Mouse (Mus musculus): ENCODE data around the gene Ngly1. TPM values are rescaled to one million over a fixed set of nuclear protein-coding genes. Genes with fewer than 3 reads are reported as not detected.
"Not testable (repeated sequence)": the region's sequence is repeated elsewhere in the genome, so short reads cannot be mapped to it uniquely, and the experiment has no call there.

The Ngly1 gene
- total RNA-seq, 2 experiments from 2014 or later: 30.1 to 31.4 TPM

DNA sequence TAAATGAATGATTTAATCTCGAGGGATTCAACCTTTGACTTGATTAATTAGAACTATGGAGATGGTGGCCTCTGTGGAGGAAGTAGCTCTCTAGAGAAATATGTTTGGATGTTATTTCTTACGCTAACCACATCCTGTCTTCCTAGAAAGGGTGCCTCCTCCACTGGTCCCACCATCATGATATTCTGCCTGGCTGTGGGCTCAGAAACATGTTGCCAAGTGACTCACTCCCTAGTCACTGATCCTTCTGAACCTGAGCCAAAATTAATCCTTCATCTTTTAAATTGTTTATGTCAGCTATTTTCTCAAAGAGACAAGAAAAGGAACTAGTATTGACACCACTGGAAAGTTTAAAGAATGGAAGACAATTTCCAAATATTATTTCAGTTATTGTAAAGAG is 7.1 kb downstream of the Ngly1 start:
- DNase-seq (ENCODE audit: low spot score in 2 of 2): no peak

DNA sequence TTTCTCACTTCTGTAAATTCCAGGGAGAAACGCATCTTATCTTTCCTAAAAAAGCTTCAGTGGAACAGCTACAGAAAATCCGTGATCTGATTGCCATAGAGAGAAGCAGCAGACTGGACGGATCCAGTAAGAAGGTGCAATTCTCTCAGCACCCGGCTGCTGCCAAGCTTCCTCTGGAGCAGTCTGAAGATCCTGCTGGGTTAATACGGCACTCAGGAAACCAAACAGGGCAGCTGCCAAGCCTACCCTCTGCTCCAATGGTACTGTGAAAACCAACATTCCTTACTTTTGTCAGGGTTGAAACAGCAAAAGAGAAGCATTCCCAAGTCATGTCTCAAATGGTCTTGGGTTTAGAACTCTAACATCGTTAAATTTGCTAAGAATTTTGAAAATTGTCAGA is 11.5 kb downstream of the Ngly1 start:
- no peak for DNase-seq (ENCODE audit: low spot score in 2 of 2)

DNA sequence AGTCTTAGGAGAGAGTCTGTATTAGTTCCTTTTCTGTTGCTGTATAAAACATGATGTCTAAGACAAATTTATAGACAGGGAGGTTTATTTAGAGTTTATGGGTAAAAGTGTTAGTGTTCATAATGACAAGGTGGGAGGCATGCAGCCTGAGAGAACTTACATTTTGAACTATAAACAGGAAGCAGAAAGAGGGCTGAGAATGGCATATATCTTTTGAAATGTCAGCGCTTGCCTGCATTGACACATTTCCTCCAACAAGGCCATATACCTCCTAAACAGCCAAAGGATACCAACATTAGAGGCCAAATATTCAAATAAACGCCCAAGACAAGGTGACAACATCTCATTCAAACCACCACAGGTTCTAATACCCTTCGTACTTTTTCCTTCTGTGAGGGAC is 12.8 kb downstream of the Ngly1 start:
- DNase-seq (ENCODE audit: low spot score in 2 of 2): no peak

DNA sequence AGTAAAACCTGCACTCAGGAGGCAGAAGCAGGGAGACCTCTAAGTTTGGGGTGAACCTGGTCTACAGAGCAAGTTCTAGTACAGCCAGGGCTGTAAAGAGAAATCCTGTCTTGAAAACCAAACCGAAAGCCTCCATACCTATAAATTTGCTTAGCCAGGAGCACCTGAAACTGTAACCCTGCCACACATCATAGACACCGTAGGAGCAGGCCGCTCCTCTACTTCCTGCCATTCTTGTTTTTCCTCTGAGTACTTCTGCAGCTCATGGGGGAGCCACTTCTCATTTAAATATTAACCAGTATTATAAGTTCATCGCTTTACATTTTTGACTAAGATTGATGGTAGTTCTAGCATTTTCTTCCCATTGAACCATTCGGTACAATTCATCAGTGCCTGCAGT is 17.9 kb downstream of the Ngly1 start:
- DNase-seq (ENCODE audit: low spot score in 2 of 2): no peak

DNA sequence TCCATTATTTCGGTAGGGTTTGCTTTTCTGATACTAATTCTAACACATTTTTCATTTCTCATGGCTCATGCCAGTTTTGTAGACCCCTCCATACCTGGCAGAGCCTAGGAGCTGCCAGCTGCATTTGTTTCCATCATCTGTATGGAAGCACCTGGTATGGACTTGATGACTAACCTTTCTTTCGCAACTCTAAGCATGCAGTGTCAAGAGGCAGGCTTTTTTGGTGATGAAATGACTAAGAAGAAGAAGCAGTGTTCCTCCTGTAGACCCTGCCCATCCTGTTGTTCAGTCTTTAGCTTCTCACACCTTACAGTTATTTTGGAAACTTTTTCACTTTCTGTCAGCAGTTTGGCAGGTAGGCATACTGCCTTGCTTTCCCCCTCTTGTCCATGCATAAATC is 20.7 kb downstream of the Ngly1 start:
- DNase-seq (ENCODE audit: low spot score in 2 of 2): no peak

DNA sequence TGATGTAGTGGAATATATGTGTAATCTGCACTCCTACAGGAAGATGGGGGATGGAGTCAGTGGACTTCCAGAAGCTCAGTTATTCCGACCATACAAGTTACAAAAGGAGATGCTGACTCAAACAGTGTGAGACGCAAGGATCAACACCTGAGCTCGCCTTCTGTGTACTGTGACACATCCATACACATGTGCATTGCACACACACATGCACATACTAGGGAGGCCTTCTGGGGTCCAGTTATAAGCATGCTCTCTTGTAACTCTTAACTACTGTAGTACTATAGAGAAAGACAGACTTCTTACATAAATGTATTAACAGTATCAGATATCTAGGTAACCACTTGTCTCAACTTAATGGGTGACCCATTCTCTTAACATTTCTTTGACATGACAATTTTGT is 24.6 kb downstream of the Ngly1 start:
- DNase-seq (ENCODE audit: low spot score in 2 of 2): no peak

DNA sequence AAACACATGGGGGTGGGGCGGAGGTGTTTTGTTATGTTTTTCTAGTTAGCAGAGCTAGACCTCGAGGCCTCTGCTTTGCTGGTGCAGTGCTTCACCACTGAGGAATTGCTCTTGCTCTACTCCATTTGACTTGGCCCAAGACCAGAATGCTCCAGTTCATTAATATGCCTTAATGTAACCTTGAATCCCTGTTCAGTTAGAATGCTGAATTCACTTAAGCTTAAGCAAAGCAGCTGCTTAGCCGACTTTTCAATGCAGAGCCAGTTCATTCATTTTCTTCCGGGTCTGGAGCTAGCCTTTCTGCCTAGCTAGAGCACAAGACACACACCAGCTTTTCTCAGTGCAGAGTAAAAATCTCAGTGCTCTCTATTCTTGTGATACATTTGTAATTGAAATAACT is 30.1 kb downstream of the Ngly1 start:
- DNase-seq (ENCODE audit: low spot score in 2 of 2): no peak

DNA sequence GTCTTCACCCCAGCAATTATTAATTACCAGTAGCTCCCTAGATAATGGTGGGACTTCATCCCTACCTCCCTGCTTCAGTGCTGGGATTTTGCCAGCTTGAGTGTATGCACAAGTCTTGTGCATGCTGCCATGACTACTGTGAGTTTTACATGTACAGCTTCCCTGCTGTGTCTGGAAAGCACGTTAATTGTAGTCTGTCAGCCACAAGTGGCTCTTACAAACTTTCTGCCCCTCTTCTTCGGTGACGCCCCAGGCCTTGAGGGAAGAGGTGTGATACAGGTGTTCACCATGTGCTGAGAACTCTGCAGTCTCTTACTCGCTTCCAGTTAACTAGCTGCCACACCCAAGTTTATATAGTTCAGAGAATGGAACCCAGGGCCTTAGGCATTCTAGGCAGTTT is 34.9 kb downstream of the Ngly1 start:
- no peak for DNase-seq (ENCODE audit: low spot score in 2 of 2)

DNA sequence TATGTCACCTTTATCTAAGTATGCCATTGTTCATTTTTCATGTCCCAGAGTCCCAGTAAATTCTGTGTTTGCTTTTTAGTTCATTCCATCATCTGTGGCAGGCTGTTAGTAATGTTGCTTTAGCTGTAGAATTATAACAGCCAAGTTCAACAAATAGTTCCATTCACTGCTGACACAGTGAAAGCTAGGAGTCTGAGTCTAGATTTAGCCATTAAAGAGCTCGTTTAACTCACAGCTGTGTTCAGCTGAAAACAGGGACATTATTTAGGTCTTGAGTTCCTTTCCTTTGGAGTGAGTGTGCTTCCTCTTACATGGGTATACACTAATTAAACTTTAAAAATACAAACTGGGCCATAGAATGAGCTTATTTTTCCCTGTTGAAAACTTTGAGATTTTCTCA is 43.3 kb downstream of the Ngly1 start:
- no peak for DNase-seq (ENCODE audit: low spot score in 2 of 2)

DNA sequence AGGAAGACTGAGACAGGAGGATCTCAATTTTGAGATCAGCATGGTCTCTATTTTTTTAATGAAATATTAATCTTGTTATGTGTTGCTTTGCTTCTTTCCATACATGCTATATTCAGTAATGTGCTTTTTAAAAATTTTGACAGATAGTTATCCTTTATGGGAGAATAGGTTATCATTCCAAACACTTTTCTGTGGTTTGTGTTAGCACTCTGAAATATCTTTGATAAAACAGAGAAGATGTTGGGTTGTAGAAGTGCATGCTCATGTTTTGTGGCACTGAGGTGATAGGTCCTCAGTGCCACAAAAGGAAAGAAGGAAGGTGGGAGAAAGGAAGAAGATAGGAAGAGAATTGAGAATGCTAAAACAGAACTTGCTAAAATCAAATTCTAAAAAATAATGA is 43.9 kb downstream of the Ngly1 start:
- no peak for DNase-seq (ENCODE audit: low spot score in 2 of 2)

DNA sequence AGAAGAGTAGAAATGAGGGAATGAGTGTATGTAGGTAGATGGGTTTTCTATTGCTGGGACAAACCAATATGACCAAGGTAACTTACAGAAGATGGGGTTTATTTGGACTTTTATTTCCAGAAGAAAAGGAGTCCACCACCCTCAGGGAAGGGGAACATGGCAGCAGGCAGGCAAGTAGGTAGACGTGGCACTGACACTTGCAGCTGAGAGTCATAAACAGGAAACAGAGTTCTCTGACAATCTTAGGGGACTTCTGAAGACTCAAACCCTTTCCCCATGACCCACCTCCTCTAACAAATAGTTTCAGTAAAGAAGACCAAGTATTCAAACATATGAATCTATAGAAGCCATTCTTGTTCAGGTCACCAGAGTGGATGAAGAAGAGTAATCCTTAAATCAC is 44.8 kb downstream of the Ngly1 start:
- no peak for DNase-seq (ENCODE audit: low spot score in 2 of 2)

DNA sequence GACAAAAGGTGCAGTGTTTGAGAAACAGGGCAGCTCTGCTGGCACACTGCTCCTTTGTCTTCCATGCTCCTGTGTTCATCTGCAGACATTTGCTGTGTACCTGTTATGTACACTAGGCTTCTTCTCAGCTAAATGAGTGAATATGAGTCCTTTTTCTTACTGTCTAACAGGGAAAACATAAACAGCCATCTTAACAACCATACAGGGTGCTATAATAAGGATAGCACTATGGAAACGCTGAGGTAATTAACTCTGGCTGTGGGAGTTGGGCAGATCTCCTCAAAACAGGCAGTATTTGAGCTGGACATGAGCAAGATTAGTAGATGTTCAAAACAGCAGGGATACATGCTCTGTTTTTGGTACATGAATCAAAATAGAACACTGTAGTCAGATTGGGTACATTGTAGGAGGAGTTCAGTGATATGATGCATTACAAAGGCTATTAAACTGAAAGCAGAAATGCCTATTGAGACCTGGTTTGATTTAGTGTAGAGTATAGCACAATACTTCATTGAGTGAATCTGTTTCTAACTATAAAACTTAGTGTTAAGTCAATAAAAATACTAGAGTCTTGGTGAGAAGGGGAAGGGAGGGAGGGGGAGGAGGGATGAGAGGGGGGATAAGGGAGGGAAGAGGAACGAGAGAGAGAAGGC is 47.9 kb downstream of the Ngly1 start:
- DNase-seq (ENCODE audit: low spot score in 2 of 2): peak in 1 of 2 experiments; percentile 13

DNA sequence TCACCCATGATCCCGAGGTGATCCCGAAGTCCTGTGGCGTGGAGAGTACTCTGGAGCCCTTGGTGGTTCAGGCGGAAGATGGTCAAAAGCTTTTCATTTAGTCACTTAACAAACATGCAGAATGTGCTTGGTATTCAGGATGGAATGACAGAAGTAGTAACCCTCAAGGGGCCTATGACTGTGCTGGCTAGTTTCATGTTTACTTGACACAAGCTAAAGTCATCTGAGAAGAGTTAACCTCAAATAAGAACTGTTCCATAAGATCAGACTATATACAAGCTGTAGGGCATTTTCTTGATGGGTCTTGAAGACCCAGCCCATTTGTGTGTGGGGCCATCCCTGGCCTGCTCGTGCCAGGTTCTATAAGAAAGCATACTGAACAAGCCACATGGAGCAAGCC is 52.7 kb downstream of the Ngly1 start:
- no peak for DNase-seq (ENCODE audit: low spot score in 2 of 2)

DNA sequence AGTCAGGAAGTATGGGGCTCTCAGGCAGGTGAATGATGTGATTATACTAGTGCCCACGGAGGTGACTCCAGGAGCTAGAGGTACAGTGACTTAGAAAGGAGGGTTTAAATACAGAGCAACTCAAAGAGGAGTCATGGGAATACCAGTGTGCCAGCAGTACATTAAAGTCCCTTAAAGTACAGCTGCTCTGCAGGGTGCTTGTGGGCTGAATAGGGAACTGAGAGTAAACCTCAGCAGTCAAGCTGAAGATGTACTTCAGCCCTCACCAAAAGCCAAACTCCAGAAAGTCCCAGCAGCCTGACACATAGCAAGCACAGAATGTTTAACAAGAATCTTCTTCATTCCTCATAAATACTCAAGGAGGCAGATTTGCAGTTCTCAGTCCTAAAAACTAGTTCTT is 53.6 kb downstream of the Ngly1 start:
- no peak for DNase-seq (ENCODE audit: low spot score in 2 of 2)

DNA sequence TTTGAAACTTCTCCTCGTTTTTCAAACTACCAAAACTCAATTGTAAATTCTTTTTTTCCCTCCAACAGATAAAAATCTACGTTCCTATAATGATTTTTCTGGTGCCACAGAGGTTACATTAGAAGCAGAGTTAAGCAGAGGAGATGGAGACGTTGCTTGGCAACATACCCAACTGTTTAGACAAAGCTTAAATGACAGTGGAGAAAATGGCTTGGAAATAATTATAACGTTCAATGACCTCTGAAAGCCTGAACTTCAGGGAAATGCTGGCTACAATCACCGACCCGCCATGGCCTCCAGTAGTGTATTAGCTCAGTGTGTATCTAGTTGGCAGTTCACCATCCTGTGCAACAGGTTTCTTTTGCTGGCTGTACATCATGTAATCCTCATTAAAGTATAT is 61.7 kb downstream of the Ngly1 start:
- DNase-seq (ENCODE audit: low spot score in 2 of 2): no peak

DNA sequence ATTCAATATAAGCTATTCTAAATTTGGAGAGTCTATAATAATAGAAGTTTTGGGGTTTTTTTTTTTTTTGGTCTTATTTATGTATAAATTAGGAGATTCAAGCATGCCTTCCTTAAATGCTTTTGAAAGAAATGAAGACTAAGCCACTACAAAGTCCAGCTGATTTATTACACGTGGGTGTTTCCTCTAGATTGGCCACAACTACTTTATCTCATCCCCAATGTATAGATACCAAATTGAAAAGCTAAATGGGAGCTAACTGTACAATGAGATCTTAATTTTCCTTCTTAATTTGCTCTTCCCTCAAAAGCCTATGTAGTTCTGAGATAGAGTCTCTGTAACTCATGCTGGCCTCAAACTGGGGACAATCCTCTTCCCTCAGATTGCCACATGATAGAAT is 63.5 kb downstream of the Ngly1 start:
- DNase-seq (ENCODE audit: low spot score in 2 of 2): no peak

DNA sequence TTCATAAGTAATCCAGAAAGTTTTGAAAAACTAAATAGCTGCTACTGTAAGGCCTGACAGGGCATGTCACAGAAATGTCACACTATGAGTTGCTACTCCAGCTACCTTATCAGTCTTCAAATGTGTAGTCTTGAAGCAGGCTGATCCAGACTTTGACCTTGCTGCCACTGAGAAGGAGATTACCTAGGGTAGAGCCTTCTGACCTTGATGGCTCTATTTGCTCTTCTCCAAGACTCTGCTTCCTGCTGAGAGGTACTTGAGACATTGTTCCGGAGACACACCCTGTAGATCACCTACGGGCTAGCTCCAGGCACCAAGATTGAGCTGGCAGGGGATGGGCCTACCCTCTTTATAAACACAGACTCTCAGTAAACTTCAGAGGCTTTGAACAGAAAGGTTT is 64.0 kb downstream of the Ngly1 start:
- not testable (repeated sequence) for DNase-seq (ENCODE audit: low spot score in 2 of 2)

DNA sequence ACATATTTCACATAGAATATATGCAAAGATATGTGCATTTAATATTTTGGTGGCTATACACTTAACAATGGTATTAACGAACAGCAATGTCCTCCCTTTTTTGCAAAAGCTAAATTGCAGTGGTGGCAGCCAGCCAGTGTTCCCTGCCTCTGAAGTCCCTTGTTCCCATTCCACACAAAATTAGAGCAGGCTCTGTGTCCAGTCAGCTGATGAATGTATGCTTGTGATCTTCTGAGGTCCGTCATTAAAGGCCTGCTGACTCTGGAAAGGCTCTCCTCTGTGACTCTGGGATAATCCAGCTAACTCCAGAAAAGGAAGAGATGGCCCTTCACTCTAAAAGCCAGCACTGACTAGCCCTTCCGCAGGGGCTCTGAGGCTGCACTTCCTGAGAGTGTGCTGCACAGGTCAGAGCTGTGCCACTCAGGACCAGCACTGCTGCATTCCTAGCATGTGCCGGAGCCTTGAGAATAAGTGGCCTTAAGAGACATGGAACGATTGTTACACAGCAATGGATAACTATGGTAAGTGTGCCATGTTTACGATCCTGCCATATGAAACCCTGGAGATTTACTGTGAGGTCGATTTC is 64.9 kb downstream of the Ngly1 start:
- no peak for DNase-seq (ENCODE audit: low spot score in 2 of 2)

DNA sequence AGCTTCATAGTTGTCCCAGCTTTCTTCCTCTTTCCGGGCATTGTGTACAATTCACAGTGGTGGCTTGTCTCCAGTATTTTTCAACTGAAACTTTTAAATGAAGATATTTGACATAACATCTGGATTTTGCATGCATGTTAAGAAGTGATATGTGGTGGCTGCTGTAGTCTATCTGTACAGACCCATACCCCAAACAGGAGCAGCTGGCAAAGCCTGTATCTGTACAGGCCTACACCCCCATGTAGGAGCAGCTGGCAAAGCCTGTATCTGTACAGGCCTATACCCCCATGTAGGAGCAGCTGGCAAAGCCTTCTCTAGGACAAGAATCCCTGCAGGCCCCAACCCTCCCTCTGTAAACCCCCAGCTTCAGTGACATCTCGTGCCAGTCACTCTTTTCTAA is 65.8 kb downstream of the Ngly1 start:
- DNase-seq (ENCODE audit: low spot score in 2 of 2): no peak

DNA sequence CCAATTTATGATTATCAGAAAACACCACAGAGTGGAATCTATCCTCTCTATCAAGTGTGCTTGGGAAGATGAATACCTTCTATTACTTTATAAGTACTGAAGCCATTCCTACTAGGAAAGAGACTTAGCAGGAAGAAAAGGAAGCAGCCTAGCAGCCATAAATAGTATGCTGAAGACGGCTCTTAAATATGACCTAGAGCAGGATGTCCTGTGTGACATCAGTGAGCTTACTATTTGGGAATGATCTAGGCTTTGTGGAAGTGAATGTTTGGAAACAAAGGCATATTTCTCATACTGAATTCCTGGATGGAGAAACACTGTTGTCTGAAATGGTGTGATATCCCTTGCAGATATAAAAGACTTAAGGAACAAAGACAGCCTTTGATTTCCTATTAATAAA is 67.6 kb downstream of the Ngly1 start:
- no peak for DNase-seq (ENCODE audit: low spot score in 2 of 2)

DNA sequence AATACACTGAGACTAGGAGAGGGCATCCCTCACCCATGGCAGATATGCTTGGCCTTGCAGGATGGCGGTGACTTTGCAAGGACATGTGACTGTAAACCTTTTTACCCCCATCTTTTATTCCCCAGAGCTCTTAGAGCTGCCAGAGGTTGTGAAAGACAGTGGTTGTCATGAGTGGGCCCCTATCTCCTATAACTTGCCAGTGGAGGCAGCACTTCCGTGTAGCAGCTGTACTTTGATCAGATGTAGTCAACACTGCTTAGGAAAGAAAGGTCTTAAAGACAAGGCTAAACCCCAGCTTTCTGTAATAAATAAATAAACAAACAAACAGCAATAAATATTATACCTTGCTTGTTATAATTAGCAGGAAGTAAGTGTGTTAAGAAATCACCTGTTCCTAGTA is 70.7 kb downstream of the Ngly1 start:
- DNase-seq (ENCODE audit: low spot score in 2 of 2): no peak

DNA sequence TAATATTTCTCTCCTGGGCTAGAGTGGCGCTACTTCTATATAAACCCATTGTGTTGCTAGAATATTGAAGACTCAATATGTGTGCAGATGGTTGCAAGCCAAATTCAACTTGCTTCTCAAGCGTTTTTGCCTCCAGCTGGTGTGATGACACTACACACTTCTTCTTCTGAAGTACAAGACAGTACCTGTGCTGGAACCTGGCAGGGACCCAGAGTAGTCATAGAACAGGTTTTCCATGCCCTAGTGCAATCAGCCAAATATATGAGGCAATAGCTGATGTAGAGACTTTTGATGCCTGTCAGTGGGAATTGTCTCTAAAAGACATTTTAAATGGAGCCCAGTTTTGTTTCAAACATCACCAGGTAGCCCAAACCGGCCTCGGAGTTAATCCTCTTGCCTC is 75.3 kb downstream of the Ngly1 start:
- no peak for DNase-seq (ENCODE audit: low spot score in 2 of 2)

DNA sequence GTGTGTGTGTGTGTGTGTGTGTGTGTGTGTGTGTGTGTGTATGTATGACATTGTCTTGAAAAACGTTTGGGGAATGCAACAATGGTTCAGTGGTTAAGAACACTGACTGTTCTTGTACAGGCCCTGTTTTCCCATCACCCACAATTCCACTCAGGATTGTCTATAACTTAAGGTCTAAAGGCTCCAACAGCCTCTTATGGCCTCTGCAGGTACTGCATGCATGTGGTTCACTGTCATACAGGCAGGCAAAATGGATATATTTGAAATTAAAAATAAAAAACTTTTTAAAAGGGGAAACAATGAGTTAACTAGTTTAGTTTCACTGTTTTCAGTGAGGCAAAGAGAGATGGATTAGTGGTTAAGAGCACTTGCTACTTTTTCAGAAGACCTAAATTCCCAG is 76.1 kb downstream of the Ngly1 start:
- no peak for DNase-seq (ENCODE audit: low spot score in 2 of 2)

DNA sequence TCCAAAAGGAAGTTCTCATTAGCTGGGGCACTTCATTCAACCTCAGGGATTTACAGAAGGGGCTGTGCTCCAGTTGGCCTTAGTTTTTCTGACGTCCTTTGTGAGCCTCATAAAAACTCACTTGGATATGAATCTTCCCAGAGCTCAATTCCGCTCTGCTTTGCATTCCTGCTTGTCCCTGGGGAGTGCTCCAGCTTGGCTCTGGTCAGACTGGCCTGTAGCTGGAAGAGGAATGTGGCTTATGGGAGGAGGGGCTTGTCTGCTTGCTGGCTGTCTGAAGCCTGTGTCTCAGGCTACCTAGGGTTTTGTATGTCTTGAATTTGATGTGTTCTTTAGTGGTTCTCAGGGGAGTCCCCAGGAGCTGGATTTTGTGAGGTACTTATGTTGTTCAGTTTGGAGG is 79.5 kb downstream of the Ngly1 start:
- DNase-seq (ENCODE audit: low spot score in 2 of 2): no peak
